Mouse (Mus musculus): ENCODE measurements around the gene Gpr107.
"Not testable (repeated sequence)": the region's sequence is repeated elsewhere in the genome, so short reads cannot be mapped to it uniquely, and the experiment has no call there.

Gene Gpr107

DNA sequence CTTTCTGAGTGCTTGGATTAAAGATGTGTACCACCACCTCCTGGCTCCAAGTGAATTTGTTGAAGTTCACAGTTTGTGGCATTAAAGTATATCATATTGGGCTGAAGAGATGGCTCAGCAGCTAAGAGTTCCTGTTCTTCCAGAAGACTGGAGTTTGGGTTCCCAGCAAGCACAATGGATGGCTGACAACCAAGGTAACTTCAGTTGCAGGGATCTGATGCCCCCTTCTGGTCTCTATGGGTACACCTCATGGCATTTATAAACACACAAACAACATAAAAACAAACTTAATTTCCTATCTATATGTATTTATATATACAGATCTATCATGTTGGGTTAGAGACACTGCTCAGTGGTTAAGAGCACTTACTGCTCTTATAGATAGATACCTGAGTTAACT lies 1.4 kb upstream of the Gpr107 start:
- no peak for DNase-seq (ENCODE audit: low read depth in 1 of 2, low spot score in 2 of 2)

DNA sequence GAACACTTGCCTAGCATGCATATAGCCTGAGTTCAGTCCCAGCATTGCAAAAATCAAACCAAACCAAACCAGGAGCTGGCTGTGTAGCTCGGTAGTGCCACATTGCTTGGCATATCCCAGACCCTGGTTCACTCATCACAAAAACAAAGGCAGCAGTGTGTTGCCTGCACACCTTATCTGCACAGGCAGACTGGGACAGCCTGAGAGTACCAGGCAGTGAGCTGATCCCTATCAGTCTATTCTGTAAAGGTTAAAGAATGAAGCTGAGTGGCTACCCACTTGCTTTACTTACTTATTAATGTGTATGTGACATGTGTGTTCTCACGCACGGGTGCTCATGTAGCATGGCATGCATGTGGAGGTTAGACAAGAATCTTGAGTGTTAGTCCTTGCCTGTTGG lies 4.7 kb downstream of the Gpr107 start:
- no peak for DNase-seq (ENCODE audit: low read depth in 1 of 2, low spot score in 2 of 2)

DNA sequence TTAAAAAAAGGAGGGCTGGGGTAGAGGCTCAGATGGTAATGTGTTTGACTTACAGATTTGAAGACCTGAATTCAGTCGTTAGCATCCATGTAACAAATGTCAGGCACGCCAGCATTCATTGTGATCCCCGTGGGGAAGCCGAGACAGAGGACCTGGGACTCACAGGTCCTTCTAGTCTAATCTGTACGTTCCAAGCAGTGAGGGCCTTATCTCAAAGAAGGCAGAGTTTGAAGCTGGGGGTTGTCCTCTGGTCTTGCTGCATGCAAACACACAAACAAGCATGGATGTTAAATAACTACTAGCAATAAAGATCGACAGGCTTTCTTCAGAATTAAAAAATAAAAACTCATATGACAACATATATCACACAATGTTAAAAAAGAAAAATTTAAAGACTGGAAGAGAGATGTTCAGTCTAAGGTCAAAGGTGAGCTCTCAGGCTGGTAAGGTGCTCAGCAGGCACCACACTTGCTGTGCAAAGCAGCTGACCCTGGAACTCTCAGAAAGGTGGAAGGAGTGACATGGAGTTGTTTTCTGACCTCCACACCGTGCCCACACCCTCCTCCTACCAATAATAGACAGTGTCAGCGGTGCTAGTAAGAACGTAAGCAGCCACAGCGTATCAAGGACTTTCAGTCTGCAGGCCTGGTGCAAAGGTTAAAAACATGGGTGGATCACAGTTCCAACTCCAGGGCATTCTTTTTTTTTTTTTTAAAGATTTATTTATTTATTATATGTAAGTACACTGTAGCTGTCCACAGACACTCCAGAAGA lies 8.2 kb downstream of the Gpr107 start:
- DNase-seq (ENCODE audit: low read depth in 1 of 2, low spot score in 2 of 2) = no peak

DNA sequence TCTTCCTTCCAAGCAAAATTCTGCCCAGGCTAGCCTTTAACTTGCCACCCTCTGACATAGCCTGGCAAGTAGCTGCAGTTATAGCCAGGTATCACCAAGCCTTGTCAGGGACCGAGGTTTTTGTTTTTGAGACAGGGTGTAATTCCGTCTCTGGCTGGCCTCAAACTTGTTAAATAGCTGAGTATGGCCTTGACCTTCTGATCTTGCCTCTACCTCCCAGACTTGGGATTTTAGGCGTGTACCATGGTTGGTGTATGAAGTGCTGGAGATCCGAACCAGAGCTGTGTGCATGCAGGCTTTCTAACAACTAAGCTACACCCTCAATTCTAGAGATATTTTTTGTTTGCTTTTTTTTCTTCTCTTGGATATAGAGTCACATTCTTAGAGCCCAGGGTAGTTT lies 9.5 kb downstream of the Gpr107 start:
- no peak for DNase-seq (ENCODE audit: low read depth in 1 of 2, low spot score in 2 of 2)

DNA sequence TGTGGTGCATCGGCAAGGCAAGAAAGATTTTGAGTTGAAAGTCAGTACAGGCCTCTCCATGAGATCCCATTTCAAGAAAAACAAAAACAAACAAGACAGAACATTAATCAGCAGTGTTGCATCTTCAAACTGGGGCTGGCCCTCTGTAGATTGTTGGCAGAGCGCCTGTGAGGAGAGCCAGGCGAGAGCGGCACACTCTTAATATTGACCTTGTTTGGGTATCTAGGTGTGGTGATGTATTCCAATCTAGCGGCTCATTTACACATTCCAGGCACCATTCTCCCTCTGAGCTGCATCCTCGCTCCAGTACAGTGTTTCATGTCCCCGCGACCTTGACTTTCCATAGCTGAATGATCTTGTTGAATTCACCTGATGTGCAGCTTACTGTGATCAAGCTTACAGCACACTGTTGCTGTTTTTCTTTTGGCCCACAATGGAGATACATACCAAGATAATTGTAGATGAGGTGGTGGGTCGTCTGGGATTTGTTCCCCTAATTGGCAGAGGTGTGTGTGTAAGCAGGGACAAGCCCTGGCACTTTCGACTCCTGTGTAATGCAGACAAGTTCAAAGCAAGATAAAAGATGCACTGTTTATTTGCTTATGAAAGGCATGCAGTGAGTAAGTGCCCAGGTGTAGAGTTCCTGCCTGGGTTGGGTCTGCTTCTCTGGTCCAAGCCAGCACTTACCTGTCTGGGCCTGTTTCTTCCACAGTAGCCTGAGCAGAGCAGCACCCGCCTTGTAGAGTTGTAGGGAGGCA lies 11.4 kb downstream of the Gpr107 start:
- DNase-seq (ENCODE audit: low read depth in 1 of 2, low spot score in 2 of 2) = no peak

DNA sequence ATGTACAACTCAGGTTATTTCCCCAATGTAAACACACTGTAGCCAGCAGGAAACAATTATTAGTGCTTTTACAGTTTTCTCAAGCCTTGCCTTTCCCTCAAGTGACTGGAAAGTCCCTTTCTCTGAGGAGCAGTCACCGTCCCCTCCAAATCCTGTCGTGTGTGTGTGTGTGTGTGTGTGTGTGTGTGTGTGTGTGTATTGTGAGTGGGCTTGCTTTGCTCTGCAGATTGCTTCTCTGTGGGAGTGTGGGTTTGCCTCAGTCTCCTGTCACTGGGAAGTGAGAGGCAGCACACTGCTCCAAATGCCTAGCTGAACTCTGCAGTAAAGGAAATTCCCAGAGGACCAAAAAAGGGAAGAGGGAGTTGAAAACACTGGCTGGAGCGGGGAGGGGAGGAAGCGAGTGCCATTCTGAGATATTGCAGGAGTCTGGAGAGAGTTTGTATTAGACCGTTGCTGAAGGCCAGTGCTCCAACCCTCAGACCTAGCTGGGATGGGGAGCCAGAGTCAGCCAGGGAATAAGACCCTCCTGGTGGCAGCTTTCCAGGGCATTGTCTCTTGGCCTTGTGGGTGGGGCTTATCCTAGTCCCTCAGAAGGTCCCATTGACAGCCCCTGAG lies 12.8 kb downstream of the Gpr107 start:
- DNase-seq (ENCODE audit: low read depth in 1 of 2, low spot score in 2 of 2) = no peak

DNA sequence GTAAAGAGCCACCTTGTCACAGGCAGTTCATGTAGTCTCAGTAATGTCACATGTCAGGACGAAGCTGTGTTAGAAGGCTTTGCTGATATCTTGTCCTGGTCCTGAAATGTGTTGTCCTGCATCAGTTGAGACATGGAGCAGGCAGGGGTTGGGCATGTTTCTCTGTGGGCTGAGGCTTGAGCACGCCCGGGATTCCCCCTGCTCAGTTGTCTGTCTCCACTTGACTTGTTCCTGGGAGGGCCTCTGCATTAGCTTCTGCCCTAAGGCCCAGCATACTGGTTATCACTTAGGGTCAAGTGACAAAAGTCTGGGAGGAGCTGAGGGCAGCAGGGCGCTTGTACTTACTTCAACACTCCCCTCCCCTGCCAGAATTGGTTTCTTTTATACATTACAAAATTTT lies 13.4 kb downstream of the Gpr107 start:
- no peak for DNase-seq (ENCODE audit: low read depth in 1 of 2, low spot score in 2 of 2)

DNA sequence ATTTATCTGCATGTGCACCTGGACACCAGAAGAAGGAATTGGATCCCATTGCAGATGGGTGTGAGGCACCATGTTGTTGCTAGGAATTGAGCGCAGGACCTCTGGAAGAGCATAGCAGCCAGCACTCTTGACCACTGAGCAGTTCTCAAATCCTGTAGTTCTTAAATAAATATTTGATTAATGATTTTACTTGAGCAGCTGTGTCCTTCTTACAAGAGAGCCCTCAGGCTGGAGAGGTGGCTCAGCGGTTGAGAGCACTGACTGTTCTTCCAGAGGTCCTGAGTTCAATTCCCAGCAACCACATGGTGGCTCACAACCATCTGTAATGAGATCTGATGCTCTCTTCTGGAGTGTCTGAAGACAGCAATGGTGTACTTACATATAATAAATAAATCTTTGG lies 15.5 kb downstream of the Gpr107 start:
- DNase-seq (ENCODE audit: low read depth in 1 of 2, low spot score in 2 of 2) = not testable (repeated sequence)

DNA sequence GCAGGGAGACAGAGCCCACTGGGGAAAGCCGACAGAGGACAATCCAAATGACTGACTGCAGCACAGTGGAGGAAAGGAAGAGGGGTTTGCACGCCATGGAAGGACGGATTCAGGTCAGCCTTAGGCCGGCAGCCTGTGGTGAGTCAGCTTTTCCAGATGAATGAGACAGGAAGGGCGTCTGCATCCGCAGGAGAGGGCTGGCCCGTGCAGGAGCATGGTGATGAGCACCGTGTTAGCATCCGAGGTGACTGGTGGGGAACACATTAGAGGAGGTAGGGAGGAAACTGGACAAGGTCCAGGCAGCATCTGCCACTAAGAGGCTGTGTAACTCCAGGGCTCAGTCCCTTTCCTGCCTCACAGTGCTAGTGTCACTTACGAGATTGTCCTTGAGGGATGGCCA lies 16.9 kb downstream of the Gpr107 start:
- no peak for DNase-seq (ENCODE audit: low read depth in 1 of 2, low spot score in 2 of 2)

DNA sequence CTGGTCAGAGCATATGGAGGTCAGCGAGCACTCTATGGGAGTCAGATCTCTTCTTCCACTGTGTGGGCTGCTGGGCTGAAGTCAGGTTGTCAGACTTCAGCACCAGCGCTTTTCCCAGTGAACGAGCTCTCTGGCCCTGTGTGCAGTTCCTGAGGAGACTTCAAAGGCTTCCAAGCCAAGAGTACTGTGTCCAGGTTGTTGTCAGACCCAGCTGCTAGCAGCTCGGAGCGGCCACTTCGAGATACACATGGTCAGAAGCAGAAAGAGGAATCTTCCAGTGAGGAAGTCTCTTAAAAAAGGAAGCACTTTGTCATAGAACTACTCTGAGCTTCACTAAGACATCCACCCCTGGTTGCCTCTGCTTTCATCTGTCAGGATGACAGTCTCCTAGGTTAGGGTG lies 18.0 kb downstream of the Gpr107 start:
- DNase-seq (ENCODE audit: low read depth in 1 of 2, low spot score in 2 of 2) = no peak

DNA sequence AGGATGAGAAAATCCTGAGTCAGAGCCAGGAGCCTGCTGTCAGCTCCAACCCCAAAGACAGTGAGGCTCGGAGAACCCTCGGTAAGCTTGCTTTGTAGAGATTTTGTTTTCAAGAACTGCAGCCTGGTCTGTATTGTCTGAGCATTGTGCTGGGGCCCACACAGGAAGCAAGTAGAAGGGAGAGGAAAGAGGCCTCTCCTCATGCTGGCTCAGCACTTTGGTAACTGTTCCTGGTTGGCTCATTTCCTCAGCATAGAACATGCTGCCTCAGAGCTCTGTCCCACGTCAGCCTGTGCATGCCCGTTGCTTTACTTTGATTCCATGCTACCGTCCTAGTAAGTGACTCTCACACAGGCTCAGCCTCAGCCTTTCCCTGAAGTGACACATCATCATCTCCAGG lies 19.9 kb downstream of the Gpr107 start:
- no peak for DNase-seq (ENCODE audit: low read depth in 1 of 2, low spot score in 2 of 2)

DNA sequence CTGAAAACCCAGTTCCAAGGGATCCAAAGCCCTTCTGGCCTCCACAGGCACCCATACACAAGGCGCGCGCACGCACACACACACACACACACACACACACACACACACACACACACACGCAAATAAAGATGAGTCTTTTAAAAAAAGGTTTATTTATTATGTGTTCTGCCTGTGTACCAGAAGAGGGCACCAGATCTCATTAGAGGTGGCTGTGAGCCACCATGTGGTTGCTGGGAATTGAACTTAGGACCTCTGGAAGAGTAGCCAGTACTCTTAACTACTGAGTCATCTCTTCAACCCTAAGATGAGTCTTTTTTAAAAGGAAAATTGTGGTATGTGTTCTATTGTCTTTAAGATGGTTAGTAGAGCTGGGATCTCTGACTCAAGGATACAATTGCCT lies 20.4 kb downstream of the Gpr107 start:
- DNase-seq (ENCODE audit: low read depth in 1 of 2, low spot score in 2 of 2) = no peak

DNA sequence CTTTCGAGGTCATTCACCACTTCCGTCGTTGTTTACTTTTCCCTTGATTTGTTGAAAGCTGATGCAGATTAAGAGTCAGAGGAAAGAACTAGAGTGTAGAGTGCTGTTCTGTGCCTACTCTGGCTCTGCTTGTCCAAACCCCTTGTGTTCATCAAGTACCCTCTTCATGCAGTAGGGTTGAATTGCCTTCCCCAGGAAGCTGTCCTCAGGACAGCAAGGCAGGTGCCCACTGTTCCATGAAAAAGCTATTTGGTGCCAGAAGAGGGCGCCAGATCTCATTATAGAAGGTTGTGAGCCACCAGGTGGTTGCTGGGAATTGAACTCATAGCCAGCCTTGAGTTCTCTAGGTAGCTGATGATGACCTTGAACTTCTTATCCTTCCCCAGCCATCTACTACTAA lies 21.2 kb downstream of the Gpr107 start:
- DNase-seq (ENCODE audit: low read depth in 1 of 2, low spot score in 2 of 2) = no peak

DNA sequence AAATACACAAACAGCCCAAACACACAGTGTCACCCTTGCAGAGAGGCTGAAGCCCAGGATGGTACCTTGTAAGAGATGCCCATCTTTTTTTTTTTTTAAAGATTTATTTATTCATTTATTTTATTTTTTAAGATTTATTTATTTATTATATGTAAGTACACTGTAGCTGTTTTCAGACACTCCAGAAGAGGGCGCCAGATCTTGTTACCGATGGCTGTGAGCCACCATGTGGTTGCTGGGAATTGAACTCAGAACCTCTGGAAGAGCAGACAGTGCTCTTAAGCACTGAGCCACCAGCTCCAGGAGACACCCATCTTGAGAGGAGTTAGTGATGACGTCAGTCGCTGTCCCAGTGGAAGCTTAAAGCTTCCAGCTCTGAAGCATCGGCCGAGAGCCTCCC lies 26.5 kb downstream of the Gpr107 start:
- DNase-seq (ENCODE audit: low read depth in 1 of 2, low spot score in 2 of 2) = not testable (repeated sequence)

DNA sequence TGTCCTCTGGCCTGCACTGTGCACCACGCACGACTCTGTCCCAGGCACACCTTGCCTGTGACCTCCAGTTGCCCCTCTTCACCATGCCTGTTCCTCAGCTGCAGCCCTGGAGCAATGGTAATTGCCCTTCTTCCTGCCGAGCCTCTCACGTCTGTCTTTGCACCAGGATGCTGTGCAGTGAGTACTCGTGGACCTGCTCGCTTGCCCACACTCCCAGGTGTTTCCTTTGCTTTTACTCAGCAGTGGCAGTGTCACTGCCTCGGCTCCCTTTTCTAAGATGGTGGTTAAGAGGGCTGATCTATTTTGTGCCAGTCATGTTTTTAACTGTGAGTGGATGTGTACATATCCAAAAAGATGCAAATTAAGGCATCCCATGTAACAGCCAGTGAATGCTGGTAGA lies 27.4 kb downstream of the Gpr107 start:
- DNase-seq (ENCODE audit: low read depth in 1 of 2, low spot score in 2 of 2) = no peak

DNA sequence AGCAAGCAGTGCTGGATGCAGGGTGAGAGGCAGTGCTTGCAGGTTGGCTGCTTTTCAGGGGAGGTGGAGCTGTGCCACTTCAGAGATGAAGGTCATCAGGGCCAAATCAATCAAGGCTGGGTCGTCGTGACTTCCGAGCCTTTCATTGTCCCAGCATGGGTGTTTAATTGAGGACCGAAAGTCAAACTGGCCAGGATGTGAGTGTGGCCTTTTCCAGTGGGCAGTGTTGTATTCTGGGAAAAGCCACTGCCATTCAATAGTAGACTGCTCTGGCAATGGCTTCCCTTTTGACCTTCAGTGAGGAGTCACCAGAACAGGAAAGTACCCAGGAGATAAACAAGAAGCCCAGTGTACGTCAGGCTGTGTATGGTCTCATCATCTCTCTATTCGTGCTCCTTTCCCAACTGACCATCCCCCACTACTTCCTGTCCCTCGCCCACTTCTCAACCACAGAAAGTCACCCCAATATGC lies 28.0 kb downstream of the Gpr107 start:
- no peak for DNase-seq (ENCODE audit: low read depth in 1 of 2, low spot score in 2 of 2)

DNA sequence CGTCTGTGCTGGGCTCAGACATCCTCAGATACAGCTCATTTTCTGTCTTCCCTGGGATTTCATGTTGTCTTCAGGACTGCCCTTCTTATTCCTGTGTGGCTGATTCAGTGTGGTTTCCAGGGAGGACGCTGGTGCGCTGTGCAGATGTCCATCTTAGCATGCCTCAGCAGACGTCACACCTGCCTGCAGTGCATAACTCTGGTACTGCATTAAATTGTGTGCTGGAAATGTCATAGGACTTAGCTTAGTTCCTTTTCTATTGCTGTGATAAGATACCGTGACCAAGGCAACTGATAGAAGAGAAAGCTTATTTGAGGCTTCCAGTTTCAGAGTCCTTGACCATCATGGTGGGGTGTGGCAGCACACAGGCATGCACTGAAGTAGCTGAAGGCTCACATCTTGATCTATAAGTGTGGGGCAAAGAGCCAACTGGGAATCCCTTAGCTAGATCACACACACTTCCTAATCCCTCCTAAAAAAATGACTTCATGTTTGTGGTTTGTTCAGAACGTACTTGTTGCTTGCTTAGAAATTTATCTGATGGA lies 30.7 kb downstream of the Gpr107 start:
- DNase-seq (ENCODE audit: low read depth in 1 of 2, low spot score in 2 of 2) = no peak

DNA sequence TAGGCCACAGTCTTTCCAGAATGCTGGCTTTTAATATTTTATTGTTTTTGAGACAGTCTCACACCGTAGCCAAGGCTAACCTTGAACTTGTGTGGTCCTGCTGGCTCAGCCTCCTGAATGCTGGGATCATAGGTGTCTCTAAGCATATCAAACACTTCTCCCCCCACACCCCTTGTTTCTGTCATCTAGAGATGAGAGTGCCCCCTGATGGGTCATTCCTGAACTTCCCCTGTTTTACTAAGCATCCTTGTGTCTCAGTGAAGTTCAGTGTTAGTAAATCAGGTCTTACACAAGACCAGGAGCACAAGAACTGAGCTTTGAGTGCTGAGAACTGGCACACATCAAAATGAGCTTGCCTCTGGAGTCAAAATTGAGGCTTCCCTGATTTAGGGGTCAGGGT lies 31.7 kb downstream of the Gpr107 start:
- no peak for DNase-seq (ENCODE audit: low read depth in 1 of 2, low spot score in 2 of 2)

DNA sequence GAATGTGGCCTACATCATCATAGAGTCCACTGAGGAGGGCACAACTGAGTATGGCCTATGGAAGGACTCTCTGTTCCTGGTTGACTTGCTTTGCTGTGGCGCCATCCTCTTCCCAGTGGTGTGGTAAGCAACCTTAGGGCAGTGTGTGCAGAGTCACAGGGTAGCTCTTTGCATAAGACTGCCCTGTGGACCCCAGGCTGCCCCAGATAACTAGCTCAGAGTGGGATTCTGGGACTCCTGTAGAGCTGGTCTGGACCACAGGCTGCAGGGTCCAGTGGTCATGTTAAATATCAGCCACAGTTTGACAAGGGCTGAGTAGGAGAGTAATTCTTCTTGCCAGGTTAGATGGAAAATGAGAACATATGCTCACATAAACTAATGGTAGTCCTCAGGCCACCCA lies 36.6 kb downstream of the Gpr107 start:
- no peak for DNase-seq (ENCODE audit: low read depth in 1 of 2, low spot score in 2 of 2)

DNA sequence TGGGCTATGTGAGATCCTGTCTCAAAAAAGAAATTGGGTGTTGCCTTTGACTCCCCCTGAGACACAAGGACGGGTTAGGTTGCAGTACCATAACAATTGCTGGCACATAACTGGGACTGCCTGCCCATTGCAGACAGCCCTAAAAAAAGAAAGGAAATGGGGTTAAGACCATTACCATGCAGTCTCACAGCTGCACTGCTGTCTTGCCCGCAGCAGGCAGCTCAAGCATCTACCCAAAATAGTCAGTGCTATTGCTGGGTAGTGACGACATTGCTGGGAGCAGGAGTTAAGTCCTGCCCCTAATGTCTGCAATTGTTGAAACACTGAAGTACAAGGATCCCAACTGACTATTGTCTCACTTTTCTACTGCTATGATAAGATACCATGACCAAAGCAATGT lies 37.5 kb downstream of the Gpr107 start:
- DNase-seq (ENCODE audit: low read depth in 1 of 2, low spot score in 2 of 2) = no peak

DNA sequence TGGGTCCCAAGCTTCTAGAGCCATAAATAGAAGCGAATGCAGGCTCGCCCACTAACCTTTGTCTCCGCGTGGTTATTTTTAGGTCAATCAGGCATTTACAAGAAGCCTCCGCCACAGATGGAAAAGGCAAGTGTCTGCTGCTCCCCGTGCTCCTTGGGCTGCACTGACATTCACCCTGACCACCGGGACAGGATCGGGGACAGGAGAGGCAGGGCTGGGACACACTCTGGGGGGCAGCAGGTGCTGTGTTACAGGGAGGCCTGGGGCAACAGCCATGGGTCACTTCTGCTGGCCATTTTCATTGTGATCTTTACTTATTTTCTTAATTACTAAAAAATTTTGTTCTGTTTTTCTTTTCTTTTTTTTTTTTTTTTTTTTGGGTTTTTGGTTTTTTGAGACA lies 39.6 kb downstream of the Gpr107 start:
- DNase-seq (ENCODE audit: low read depth in 1 of 2, low spot score in 2 of 2) = no peak
